Mouse (Mus musculus): Measurements from ENCODE around the gene Olfr402. TPM values are rescaled to one million over a fixed set of nuclear protein-coding genes. Genes with fewer than 3 reads are reported as not detected.
"Not testable (repeated sequence)": the region's sequence is repeated elsewhere in the genome, so short reads cannot be mapped to it uniquely, and the experiment has no call there.

Olfr402 gene
- total RNA-seq (2022) = not detected

DNA sequence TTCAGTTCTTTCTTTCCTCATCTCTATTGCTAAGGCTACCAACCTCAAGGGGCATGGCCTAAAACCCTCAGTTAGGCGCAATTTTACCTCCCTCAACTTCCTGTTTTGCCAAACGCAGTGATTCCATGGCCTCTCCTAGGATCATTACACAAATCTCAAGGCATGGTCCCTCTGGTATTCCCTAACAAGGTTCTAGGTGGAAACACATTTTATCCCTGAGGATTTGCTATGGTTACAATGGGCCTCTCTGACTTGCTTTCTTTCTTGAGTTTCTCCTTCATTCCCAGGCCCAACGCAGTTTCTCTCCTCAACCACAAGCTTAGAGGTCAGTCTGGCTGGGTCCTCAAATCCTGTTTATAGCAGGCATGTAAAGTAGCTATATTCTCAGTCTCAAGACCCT lies at the start of gene Olfr402:
TSS of gene Olfr402 (plus strand) at position 301 of the 400 bp plus-strand sequence.
- no peak for DNase-seq (ENCODE audit: low spot score in 2 of 2)

DNA sequence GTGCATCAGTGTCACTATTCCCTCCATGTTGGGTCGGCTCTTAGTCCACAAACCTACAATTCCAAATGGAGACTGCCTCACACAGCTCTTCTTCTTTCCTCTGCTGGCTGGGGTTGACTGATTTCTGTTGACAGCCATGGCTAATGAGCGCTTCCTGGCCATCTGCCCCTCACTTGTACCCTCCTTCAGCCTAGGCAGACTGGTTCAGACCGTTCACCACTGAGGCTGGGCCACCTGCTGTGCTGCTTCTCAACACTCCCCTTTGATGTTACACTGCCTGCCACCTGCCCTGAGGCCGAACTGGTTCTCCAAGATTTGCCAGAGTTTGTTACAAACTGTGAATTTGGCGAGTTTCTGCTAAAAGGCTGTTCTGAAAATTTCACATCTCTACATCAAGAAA lies 48.3 kb upstream of the Olfr402 start:
- DNase-seq (ENCODE audit: low spot score in 2 of 2) = no peak

DNA sequence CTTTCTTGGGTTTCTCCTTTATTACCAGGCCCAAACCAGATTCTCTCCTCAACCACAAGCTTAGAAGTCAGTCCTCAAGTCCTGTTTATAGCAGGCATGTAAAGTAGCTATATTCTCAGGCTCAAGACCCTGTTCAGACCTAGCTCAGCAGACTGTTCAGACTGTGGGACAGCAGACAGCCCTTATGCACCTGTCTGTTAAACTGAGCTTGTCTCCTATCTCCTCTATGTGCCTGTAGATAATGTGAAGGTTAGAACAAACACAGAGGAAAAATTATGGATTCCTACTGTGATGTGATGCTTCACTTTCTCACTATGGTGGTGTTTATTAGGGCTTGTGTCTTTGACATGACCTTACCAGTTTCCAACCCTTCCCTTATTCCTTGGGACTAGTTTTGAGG lies 39.9 kb upstream of the Olfr402 start, which contains the start of gene Olfr401:
TSS of gene Olfr401 (plus strand) at position 301 of the 400 bp plus-strand sequence.
- DNase-seq (ENCODE audit: low spot score in 2 of 2) = no peak

DNA sequence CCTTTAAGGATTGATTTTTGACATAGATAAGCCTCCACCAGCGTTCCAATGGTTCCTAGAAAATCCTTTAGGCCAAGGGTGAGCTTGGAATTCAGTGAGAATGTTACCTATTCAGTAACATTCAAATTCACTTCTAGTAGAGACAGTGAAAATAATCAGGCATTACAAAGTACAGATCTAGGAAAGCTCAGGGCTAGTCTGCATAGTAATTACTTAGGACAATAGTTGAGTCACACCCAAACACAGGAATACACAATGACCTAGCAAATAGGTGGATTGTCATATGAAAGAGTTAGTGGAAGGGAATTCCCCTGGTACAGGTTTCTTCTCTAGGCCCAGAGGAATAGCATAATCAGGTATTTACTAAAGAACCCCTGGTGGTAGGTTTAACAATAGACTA lies 13.3 kb upstream of the Olfr402 start:
- not testable (repeated sequence) for DNase-seq (ENCODE audit: low spot score in 2 of 2)

DNA sequence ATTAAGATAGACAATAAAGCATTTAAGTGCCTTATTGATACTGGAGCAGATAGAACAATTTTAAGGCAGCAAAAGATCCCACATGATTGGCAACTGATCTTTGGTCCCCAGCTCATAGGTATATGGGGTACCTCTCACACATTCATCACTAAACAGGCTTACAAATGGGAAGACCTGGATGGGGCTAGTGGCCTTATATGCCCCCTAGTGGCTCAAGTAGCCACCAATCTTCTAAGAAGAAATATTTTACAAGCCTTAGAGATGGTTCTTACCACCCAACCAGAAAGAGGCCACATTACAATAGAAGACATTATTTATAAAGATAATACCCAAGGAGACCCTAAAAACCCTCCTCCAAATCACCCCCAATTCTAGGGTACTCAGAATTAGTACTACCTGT lies 7.5 kb upstream of the Olfr402 start:
- DNase-seq (ENCODE audit: low spot score in 2 of 2) = no peak

DNA sequence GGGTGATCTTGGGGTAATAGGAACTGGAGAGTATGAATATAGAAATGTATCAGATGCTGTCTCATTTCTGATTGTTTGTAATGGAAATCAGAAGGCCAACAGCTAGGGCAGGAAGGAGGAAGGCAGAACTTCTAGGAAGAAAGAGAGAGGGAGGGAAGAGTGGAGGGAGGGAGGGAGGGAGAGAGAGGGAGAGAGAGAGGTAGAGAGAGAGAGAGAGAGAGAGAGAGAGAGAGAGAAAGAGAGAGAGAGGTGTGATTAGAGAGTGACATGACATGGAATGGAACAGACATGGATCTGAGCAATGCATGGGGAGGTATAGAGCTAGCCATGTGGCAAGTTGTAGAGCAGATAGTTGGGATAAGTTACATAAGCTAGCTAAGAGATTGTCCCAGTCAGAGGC lies 15.4 kb downstream of the Olfr402 start:
- DNase-seq (ENCODE audit: low spot score in 2 of 2) = no peak

DNA sequence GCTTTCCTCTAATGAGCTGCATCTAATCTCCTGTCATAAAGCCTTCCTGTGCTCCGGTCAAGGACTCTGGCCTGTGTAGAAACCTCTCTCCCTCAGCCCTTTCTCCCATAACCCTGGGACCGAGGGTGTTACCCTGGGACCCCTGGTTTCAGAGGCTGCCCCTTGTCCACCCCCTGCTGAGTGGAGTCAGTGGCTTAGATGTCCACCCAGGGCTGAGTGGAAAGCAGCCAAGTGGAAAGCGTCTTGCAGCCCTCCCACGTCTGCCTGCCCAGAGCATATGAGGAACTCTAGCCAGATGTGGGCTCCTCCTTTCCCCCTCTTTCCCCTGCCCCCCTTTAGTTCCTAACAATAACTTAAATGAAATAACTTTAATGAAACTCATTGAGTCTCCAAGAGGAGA lies 29.8 kb downstream of the Olfr402 start:
- no peak for DNase-seq (ENCODE audit: low spot score in 2 of 2)

DNA sequence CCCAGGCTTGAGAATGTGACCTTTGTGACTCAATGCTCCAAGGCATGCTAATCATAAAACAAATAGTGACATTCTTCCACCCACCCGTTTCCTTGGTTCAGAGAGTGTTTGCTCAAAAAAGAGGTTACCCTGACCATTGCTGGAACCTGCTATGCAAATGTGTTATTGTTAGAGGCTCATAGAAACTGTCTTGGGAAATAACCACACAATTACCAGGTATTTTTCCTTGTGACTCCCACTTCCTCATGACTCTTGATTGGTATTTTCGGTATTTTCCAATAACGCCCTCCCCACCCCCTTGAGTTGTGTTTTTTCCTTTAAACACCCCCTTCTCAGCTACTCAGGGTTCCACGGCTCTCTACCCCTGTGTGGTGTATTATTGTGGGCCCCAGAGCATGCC lies 30.4 kb downstream of the Olfr402 start:
- no peak for DNase-seq (ENCODE audit: low spot score in 2 of 2)

DNA sequence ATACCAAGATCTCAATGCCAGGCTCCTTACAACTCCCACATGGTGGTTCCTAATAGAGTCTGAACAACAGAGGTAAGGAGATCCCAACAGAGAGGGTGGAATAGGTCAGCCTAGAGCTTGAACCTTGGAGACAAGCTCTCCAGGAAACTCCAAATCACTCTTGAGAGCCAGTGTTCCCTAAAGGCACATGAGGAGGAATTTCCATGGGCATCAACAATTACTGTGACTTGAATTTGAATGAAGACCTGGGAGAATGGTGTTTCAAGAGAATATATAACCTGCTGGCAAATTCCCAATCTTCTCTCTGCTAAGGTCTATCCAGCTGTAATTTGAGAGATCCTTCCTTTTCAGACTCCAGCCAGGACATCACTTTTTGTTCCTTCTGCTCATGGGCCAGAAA lies 32.6 kb downstream of the Olfr402 start, which contains the start of gene Olfr403:
TSS of gene Olfr403 (plus strand) at position 301 of the 400 bp plus-strand sequence.
- DNase-seq (ENCODE audit: low spot score in 2 of 2) = no peak

Other genes with a start within 250 kb of the Olfr402 start
- gene Olfr395, start 244.2 kb upstream of the Olfr402 start, total RNA-seq (2022) = not detected
- gene Olfr23, start 216.9 kb upstream of the Olfr402 start, total RNA-seq (2022) = not detected
- gene Olfr397, start 192.7 kb upstream of the Olfr402 start, total RNA-seq (2022) = not detected
- not detected for gene Olfr398, start 163.1 kb upstream of the Olfr402 start, total RNA-seq (2022)
- gene Olfr139, start 97.0 kb upstream of the Olfr402 start, total RNA-seq (2022) = not detected
- gene Olfr399, start 96.9 kb upstream of the Olfr402 start, total RNA-seq (2022) = not detected
- gene Zfp616, start 83.6 kb upstream of the Olfr402 start, total RNA-seq (2022) = not detected
- not detected for gene Olfr401, start 39.8 kb upstream of the Olfr402 start, total RNA-seq (2022)
- gene Olfr403, start 32.7 kb downstream of the Olfr402 start, total RNA-seq (2022) = not detected
- gene Olfr43, start 57.9 kb downstream of the Olfr402 start, total RNA-seq (2022) = not detected
- not detected for gene Olfr406, start 106.3 kb downstream of the Olfr402 start, total RNA-seq (2022)
- gene Olfr59, start 130.2 kb downstream of the Olfr402 start, total RNA-seq (2022) = not detected
- not detected for gene Olfr410, start 184.5 kb downstream of the Olfr402 start, total RNA-seq (2022)
- gene Olfr411, start 199.1 kb downstream of the Olfr402 start, total RNA-seq (2022) = not detected
- not detected for gene Olfr412, start 208.5 kb downstream of the Olfr402 start, total RNA-seq (2022)